Mouse (Mus musculus) naive thymus-derived CD4-positive, alpha-beta T cell, adult 2 months (primary cell): ENCODE data around the gene Hist1h2an.
"Not testable (repeated sequence)": the region's sequence is repeated elsewhere in the genome, so short reads cannot be mapped to it uniquely, and the experiment has no call there.

Source experiments
- DNase-seq: peaks from one replicate; pipeline ENCODE4 v3.0.0-alpha.2; 2011; ENCODE audit warnings: low read depth

Gene Hist1h2an

DNA sequence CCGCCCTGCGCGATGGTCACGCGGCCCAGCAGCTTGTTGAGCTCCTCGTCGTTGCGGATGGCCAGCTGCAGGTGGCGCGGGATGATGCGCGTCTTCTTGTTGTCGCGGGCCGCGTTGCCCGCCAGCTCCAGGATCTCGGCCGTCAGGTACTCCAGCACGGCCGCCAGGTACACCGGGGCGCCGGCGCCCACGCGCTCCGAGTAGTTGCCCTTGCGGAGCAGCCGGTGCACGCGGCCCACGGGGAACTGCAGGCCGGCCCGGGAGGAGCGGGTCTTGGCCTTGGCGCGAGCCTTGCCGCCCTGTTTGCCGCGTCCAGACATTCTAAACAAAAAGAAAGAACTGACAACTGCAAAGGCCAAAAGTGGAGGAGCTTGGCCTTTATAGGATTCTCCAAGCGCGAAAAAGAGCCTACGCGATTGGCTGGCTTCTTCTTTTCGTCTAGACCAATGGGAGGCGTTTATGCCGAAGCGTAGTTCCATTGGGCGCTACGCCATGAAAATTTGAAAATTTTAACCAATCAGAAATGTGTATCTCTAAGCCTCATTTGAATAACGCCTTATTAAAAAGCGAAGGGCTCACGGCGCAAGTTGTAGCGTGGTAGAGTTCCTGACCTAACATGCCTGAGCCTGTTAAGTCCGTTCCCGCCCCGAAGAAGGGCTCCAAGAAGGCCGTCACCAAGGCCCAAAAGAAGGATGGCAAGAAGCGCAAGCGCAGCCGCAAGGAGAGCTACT is at the start of gene Hist1h2an, which contains the start of gene Hist1h2bp:
Hist1h2an (minus strand) TSS at position 320 of the 731 bp plus-strand sequence.
Hist1h2bp (plus strand) TSS at position 563 of the 731 bp plus-strand sequence.
- peak; percentile 95 for DNase-seq

- not testable (repeated sequence) for DNase-seq
Measured at GRCm38 (mm10) chr13:21833461-21833860, 46.4 kb upstream of the Hist1h2an start, which contains the start of the genes Hist1h2ap and Hist1h2br. Gene Hist1h2ap, minus strand, starts transcription at chr13:21833507. Gene Hist1h2br, plus strand, starts transcription at chr13:21833743.

GRCm38 (mm10) chr13:21831418-21832394 is 44.7 kb upstream of the Hist1h2an start, which contains the start of gene Hist1h4n:
Gene Hist1h4n, minus strand, starts transcription at chr13:21832196.
- DNase-seq, result not testable (repeated sequence)

DNA sequence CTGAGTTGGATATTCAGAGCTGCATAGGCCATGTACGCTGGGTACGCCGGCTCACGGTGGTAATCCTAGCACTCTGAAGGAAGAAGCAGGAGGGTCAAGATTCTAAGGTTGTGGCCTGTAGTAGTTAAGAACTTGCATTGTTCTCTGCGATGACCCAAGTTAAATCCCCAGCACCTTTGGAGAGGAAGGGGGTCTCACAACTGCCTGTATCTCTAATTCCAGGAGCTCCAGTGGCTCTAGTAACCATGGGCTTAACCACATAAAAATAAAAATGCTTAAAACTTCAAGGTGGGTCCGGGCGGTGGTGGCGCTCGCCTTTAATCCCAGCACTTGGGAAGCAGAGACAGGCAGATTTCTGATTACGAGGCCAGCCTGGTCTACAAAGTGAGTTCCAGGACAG is 43.3 kb upstream of the Hist1h2an start:
- no peak for DNase-seq

- no peak for DNase-seq
Measured at GRCm38 (mm10) chr13:21828511-21828910, 41.5 kb upstream of the Hist1h2an start.

- DNase-seq, result not testable (repeated sequence)
Measured at GRCm38 (mm10) chr13:21820082-21820890, 33.3 kb upstream of the Hist1h2an start.

- not testable (repeated sequence) for DNase-seq
Measured at GRCm38 (mm10) chr13:21812092-21812491, 25.1 kb upstream of the Hist1h2an start.

DNA sequence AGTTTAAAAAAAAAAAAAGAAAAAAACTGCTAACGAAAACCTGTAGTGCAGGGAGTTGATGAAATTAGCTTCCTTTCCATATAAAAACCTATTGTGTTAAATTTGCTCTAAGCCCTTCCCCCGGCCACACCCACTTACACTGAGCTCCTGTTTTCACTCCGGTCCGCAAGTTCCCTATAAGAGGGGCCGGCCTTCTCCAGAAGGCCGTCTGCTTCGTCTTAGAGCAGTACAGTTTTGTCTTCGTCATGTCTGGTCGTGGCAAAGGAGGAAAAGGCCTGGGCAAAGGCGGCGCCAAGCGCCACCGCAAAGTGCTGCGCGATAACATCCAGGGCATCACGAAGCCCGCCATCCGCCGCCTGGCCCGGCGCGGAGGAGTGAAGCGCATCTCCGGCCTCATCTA is 24.5 kb upstream of the Hist1h2an start, which contains the start of gene Hist1h4m:
Hist1h4m (plus strand) TSS at position 208 of the 400 bp plus-strand sequence.
- DNase-seq, result not testable (repeated sequence)

- not testable (repeated sequence) for DNase-seq
Measured at GRCm38 (mm10) chr13:21811074-21811473, 24.1 kb upstream of the Hist1h2an start.

GRCm38 (mm10) chr13:21810073-21810472 is 23.1 kb upstream of the Hist1h2an start, which contains the start of the genes Hist1h2bq and Hist1h2ao:
Gene Hist1h2bq, minus strand, starts transcription at chr13:21810197.
Gene Hist1h2ao, plus strand, starts transcription at chr13:21810465.
- not testable (repeated sequence) for DNase-seq

DNA sequence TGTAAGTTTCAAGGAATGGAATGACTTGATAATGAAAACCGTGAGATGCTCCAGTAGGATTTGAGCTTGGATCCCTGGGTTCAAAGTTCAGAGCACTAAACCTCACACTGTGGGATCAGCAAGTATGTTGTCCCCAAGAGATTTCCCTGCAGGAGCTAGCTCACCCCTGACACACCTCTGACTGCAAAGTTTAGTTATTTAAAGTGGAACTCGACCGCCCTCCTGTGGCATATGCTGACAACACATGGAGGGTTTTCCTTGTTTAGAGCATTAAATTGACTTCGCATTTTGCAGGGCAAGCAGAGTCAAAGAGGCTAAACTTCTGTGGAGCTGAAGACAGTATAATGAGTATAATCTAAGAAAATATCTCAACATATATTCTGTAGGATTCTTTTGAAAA is 16.0 kb upstream of the Hist1h2an start:
- not testable (repeated sequence) for DNase-seq

DNA sequence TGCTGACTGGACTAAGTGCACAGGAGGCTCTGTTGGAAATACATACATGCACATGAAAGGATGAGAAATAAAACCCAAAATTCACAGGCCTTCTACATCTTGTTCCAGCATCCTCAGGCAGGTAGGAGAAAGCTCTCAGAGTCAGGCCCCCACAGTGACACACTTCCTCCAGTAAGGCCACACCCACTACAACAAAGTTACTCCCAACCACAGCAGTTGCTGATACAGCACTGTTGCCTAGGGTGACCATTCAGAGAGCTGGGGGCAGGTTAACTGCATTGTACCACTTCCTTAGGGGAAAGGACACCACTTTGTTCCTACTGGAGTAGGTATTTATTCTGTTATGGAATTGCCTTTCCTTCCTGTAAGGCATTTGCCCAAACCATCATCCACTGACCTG is 10.1 kb upstream of the Hist1h2an start:
- DNase-seq, result not testable (repeated sequence)

DNA sequence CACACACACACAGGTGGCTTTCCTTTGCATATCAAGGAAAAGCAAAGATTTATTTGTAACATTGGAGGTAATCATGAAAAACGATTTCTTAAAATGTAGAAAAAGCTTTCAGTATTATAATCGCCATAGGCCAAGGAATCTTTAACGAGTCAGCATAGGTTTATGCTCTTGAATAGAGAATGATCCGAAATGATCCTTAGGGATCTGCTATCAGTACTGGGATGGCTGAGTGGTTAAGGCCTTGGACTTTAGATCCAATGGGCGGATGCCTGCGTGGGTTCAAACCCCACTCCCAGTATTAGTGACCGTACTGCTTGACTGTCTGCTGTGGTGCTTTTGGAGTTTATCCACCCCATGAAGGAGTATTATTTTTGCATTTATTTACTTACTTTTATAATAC is 8.6 kb upstream of the Hist1h2an start:
- DNase-seq, result no peak

- no peak for DNase-seq
Measured at GRCm38 (mm10) chr13:21790601-21791283, 3.7 kb upstream of the Hist1h2an start.

DNA sequence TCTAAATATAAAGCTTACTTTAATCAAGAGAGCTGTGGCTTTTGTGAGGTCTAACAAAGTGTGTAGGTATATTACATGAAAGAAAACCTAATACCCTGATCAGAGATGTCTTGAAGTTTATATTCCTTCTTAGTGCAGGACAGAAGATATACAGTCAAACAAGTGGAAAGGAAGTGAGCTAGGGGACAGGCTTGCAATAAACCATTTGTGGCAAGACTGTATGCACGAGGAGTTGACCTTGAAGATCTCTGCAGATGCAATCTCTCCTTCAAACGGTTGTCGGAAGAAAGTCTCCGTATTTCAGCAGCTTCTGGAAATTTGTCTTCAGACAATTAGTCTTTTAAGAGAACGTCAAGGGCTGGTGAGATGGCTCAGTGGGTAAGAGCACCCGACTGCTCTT is 2.9 kb upstream of the Hist1h2an start:
- no peak for DNase-seq

GRCm38 (mm10) chr13:21787760-21788593 is 959 bp upstream of the Hist1h2an start:
- DNase-seq, result peak; percentile 34

- peak; percentile 54 for DNase-seq
Measured at GRCm38 (mm10) chr13:21786189-21786898, 674 bp downstream of the Hist1h2an start.

GRCm38 (mm10) chr13:21784311-21784710 is 2.7 kb downstream of the Hist1h2an start:
- DNase-seq, result no peak

DNA sequence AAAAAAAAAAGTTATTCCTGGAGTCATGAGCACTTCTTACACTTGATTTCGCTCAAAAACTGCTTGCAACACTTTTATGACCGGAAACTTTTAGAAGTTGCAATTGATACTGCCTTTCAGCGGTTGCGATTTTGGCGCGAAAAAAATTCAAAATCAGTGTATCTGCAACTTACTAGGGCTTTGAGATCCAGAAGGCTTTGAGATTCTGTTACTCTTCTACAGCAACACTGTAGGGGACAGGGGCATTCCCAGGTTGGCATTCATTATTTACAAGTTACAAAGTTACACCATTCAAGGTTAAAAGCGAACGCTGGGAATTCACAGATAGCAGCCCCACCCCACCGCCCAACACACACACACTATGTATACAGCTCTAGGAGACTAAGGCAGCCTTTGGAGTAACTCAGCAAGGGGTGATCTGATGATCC is 3.3 kb downstream of the Hist1h2an start:
- peak; percentile 80 for DNase-seq
